Mouse (Mus musculus) induced T-regulatory cell, adult 2 months (primary cell): ENCODE measurements around the gene Dpm3.
A peak's percentile ranks its signal among the peaks of the same experiment; 100 is the strongest.

ENCODE experiments used
- DNase-seq: peaks from one replicate; pipeline ENCODE4 v3.0.0-alpha.2; 2012; ENCODE audit warnings: low read depth

Dpm3 gene

DNA sequence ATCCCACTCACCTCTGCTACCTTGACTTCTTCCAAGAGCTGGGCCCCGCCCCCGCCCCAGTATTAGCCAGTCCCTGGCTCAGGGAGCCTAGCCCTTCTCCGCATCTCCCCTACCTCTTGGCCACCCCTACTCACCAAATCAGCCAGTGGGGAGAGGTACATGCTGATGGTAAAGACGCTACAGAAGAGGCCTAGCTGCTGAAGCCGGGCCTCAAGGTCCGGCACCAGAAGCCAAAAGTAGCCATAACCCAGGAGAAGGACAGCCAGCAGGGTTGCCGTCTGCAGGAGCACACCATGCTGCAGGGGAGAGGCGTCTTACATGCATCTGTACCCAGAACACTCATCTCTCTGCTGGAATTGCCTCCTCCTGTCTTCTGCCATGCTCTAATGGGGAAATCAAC lies 9.8 kb downstream of the Dpm3 start:
- DNase-seq = no peak

- DNase-seq = peak; percentile 87
Measured at GRCm38 (mm10) chr3:89270051-89270755, 11.0 kb downstream of the Dpm3 start, which contains the start of gene Slc50a1. Slc50a1 (minus strand) TSS chr3:89270570.

GRCm38 (mm10) chr3:89270891-89271290 lies 11.7 kb downstream of the Dpm3 start:
- no peak for DNase-seq

- DNase-seq = no peak
Measured at GRCm38 (mm10) chr3:89271760-89272159, 12.6 kb downstream of the Dpm3 start.

GRCm38 (mm10) chr3:89276061-89276460 lies 16.9 kb downstream of the Dpm3 start:
- DNase-seq = no peak

DNA sequence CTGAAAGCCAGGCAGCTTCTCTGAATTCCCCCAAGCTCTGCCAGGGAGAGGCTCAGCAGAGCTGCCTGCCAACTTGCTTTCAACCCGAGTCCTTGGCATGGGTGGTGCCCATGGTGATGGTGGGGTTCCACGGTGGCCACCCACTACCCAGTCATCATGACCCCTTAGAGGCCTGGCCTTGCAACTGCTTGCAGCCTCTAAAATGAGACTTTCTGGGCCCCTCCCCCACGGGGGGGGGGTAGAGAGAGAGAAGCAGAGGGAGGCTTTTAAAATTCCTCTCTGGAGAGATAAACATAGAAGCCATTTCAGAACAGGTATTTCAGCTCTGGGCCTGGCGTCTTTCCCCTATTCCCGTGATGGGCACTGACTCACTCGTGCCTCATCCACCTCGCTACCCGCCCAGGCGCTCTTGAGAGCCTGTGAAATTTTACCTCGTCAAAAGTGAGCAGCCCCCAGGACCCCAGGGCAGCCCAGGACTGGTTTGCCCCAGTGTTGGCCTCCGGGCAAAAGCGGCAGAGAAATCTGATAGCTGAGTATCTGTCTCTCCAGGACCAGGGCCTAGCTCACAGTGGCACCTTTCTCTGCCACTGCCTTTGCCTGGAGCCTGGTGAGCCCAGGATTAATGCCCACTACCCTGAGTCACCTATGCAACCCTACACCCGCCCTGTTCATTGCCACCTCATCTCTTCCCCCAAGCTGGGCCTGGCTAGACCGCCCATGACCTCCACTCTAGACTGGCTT lies 18.3 kb downstream of the Dpm3 start:
- no peak for DNase-seq

DNA sequence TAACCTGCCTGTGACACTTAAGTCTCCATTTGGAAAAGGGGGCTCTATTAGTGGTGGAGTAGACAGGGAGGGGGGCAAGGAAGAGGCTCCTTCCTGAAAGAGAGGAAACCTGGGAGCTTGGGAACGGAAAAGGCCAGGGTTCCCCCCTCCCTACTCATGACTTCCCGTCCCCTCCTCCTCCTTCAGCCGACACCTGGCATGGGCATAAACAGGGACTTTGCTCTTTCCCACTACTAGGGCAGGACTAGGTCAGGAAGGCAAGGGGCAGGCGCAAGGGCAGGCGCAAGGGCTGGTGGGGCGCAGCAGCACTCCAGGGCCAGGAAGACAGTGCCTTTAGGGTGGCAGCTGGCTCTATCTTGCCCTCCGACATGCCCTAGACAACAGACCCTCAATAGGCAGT lies 18.9 kb downstream of the Dpm3 start:
- no peak for DNase-seq

DNA sequence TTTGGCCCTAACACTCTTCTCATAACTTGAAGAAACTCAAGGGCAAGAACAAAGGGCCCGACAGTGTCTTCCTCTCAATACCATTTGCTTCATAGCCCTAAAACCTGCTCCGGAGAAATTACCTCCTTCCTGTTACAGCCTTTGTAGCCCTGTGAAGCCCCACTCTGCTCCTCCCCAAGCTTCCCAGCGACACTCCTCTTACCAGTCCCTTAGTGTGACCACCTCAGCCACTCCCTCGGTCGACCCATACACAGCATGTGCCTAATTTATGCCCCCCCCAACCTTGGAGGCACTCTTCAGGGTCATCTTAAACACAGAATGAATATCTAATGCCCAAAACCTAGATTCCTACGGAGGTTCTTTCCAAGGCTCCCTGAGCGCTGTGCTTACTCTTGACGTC lies 19.5 kb downstream of the Dpm3 start:
- DNase-seq = no peak

GRCm38 (mm10) chr3:89279153-89279890 lies 20.2 kb downstream of the Dpm3 start:
- peak; percentile 80 for DNase-seq

GRCm38 (mm10) chr3:89280050-89280605 lies 21.0 kb downstream of the Dpm3 start:
- peak; percentile 47 for DNase-seq

DNA sequence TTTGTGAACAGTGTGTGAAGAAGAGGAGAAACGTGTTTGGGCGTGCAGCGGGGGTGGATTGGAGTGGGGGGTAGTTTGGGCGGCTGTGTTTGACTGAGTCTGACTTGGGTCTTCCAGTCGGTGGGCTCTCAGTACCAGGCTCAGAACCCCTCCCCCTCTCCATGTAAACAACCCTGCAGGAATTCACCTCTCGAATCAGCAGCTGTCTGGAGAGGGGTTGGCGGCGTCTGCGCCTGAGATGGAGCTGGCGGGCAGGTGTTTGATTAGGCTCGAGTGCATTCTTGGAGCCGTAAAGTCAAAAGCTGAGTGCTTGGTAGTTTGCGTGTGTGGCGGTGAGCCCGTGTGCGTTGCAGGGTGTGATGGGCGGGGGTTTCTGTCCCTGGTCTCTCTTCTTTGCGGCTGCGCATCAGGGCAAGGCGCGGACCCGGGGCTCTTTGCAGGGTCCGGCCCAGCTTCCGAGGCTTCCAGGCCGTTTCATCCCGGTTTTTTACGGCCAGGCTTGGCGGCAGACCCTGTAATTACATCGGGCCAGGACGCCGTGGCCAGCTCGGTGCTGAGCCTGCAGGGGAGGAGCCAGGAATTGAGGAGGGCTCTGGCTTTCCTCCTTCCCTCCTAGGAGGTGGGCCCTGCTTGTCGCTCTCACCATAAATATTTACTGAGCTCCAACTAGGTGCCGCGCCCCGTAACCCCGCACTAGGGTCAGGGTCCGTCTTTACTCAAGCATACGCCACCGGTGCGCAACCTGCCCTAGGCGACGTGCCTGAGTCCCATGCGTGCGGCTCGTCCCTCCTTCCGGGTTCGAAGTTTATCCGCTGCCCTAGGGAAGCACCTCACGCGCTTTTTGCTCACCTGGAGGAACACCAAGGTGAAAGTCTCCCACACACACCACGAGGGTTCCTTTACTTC lies 21.7 kb downstream of the Dpm3 start, which contains the start of gene Efna1:
Gene Efna1 (minus strand): TSS at position 537 of the 906 bp plus-strand sequence.
- DNase-seq = peak; percentile 60

- peak; percentile 93 for DNase-seq
Measured at GRCm38 (mm10) chr3:89281579-89282290, 22.6 kb downstream of the Dpm3 start.

- no peak for DNase-seq
Measured at GRCm38 (mm10) chr3:89282291-89282643, 23.1 kb downstream of the Dpm3 start.

GRCm38 (mm10) chr3:89284261-89284660 lies 25.1 kb downstream of the Dpm3 start:
- DNase-seq = no peak

GRCm38 (mm10) chr3:89285526-89285925 lies 26.4 kb downstream of the Dpm3 start:
- no peak for DNase-seq

DNA sequence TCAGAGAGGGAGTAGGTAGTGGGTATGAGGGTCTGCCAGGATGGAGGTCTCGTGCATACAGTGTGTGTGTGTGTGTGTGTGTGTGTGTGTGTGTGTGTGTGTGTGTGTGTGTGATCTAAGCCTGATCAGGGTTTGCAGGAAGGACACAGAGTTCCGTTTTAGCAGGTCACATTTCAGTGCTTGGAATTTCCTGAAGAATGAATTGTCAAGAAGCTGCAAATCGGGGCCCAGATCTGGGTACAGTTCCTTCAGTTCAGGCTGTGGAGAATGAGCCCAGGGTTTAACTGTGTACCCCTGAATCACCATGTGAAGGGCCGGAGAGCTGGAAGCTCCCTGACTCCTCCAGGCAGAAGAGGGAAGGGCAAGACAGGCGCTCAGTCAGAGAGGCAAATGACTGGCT lies 28.1 kb downstream of the Dpm3 start:
- DNase-seq = no peak

GRCm38 (mm10) chr3:89288503-89288928 lies 29.4 kb downstream of the Dpm3 start:
- no peak for DNase-seq

- DNase-seq = no peak
Measured at GRCm38 (mm10) chr3:89291874-89292273, 32.7 kb downstream of the Dpm3 start.

- DNase-seq = no peak
Measured at GRCm38 (mm10) chr3:89292303-89292702, 33.1 kb downstream of the Dpm3 start.

DNA sequence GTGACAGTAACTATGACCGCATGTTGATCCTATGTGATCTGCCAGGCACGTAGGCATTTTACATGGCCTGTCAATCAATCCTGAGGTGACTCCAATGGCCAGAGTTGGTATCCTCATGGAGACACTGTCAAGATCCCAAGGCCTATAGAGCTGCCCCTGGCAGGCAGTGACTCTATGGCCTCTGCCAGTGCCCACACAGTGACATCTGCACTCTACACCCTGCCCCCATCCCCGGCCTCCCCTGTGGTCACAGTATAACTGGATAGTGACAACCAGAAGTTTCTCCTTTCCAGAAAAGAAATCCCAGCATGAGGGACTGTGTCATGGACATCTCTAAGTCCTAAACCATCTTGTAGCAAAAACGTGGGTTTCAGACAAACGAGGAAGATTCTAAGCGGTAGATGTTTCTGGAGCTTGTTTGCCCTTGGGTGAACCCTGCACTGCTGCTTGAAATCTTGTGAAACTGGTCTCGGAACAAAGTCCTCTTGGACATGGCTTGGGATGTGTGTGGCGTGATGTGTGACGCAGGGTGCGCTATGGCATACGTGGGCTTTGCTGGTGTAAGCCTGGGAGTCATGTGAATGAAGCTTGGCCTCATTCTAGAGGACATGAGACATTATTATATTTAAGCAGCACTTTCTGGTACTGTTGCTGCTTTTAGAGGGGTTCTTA lies 34.2 kb downstream of the Dpm3 start:
- DNase-seq = no peak
